Comparison of ENCODE assay signal across 8 mouse cellular contexts in the genomic region with DNA sequence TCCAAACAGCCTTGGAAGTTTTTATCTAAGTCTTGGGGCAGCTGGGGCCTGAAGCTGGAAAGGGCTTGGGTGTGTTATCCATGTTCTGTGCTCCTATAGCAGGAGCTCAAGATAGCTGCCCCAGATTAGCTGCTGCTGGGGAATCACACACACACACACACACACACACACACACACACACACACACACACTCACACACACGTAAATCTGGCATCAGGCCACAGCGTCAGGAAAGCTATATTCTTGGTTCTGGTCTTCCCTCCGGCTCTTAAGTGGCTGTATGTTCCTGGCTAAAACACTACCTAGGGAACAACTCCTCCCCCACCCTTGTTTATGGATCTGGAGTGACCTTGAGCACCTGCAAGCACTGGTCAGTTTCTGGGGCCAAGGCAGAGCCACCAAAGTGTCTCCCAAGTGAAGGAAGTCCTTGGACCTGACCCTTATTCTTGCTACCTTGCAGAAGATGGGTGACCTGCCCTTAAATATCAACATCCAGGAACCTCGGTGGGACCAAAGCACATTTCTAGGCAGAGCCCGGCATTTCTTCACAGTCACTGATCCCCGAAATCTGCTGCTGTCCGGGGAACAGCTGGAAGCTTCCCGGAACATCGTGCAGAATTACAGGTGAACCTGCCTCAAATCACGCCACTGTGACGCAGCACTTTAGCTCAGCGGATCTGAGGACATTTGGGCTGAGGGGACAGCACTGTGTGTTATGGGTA. TPM values are rescaled to one million over a fixed set of nuclear protein-coding genes. Genes with fewer than 3 reads are reported as not detected.
DNase-seq lines count a peak whose midpoint lies in the region; ATAC-seq and TF ChIP-seq lines count a peak whose summit lies in the region.

No protein-coding gene starts in this region.

- peak overlapping the region; percentile 80 for H3K9ac ChIP-seq in heart, embryonic 14.5 days (ENCODE audit: low read length)
- peak overlapping the region; percentile 49 for H3K9ac ChIP-seq in forebrain, embryonic 16.5 days (replicated peaks; ENCODE audit: low read depth, low read length)

- H3K9me3 ChIP-seq in heart, embryonic 14.5 days (ENCODE audit: control insufficient read depth, low read length), result no peaks in the 10 kb centered on the region
- H3K9me3 ChIP-seq in G1E (replicated peaks), result no peaks in the 10 kb centered on the region
- no peaks in the 10 kb centered on the region for H3K9me3 ChIP-seq in forebrain, embryonic 16.5 days (ENCODE audit: control insufficient read depth, low read length)

- peaks cover 40% of the 10 kb centered on the region for H3K36me3 ChIP-seq in heart, embryonic 14.5 days (ENCODE audit: control insufficient read depth, insufficient read depth, low read length)
- H3K36me3 ChIP-seq in G1E (replicated peaks) (peaks cover 49% of the 10 kb centered on the region), macrophage (ENCODE audit: inconsistent target) (peaks cover 31% of the 10 kb centered on the region)
- peaks cover 10% of the 10 kb centered on the region; the same call in 1 of the 2 replicates for H3K36me3 ChIP-seq in forebrain, embryonic 16.5 days (ENCODE audit: control insufficient read depth, insufficient read depth)

- peaks cover 7 to 21% of the 10 kb centered on the region in 2 experiments for H3K4me1 ChIP-seq in heart, embryonic 14.5 days (ENCODE audit: control insufficient read depth in 2 of 2, insufficient read depth in 2 of 2, low read length in 2 of 2)
- H3K4me1 ChIP-seq in G1E (ENCODE audit: insufficient read depth, low read depth, low read length), result peaks cover 40% of the 10 kb centered on the region
- H3K4me1 ChIP-seq in forebrain, embryonic 16.5 days (replicated peaks; ENCODE audit: control insufficient read depth, insufficient read depth, low read length), result peaks cover 39% of the 10 kb centered on the region

- DNase-seq in heart, postnatal 4 days, result no peak
- no peak for DNase-seq in G1E (ENCODE audit: low spot score)
- DNase-seq in adrenal gland, postnatal 36 days, result no peak
- DNase-seq in layer of hippocampus, adult 11-12 months (ENCODE audit: low spot score), result no peak
- DNase-seq in adrenal gland, postnatal 4 days (ENCODE audit: low spot score in 2 of 2), result no peak

- peak overlapping the region; percentile 88 to 91 for H3K27ac ChIP-seq in heart, embryonic 14.5 days (replicated peaks in 1 of 2; ENCODE audit: control insufficient read depth in 1 of 2, insufficient read depth in 1 of 2, low read depth in 2 of 2, low read length in 2 of 2)
- H3K27ac ChIP-seq in forebrain, embryonic 16.5 days (ENCODE audit: low read length), result peak overlapping the region; percentile 87
- H3K27ac ChIP-seq in macrophage, result peak overlapping the region; percentile 81

- no peak for TF ChIP-seq CTCF in G1E (IDR thresholded peaks at IDR 0.05; ENCODE audit: low read depth, low read length)

- H3K79me2 ChIP-seq in macrophage (ENCODE audit: inconsistent target), result peaks cover 10% of the 10 kb centered on the region; the same call in 1 of the 2 replicates

- no peak for ATAC-seq in heart, embryonic 14.5 days (ENCODE audit: insufficient number of reproducible peaks, insufficient read depth, low FRiP score, low read depth)
- no peak for ATAC-seq in G1E (ENCODE audit: extremely low read depth, insufficient number of reproducible peaks, low FRiP score, poor library complexity, severe bottlenecking)
- ATAC-seq in forebrain, embryonic 16.5 days, result no peak

- H3K27me3 ChIP-seq in heart, embryonic 14.5 days (ENCODE audit: control insufficient read depth, insufficient read depth, low read length), result peaks cover 23% of the 10 kb centered on the region
- H3K27me3 ChIP-seq in G1E (ENCODE audit: insufficient read depth, low read length), result peaks cover 27% of the 10 kb centered on the region
- no peaks in the 10 kb centered on the region for H3K27me3 ChIP-seq in forebrain, embryonic 16.5 days (replicated peaks; ENCODE audit: control insufficient read depth, insufficient read depth, low read length)

- WGBS in heart, embryonic 14.5 days, result 76% methylated on average over 12 of the region's 12 CpGs
- 79% methylated on average over 12 of the region's 12 CpGs for WGBS in forebrain, embryonic 16.5 days
- WGBS in macrophage (ENCODE audit: missing documents), result 96% methylated on average over 7 of the region's 12 CpGs

- peak overlapping the region; percentile 79 for H3K4me2 ChIP-seq in heart, embryonic 14.5 days (ENCODE audit: low read length)
- peak overlapping the region; percentile 79 for H3K4me2 ChIP-seq in forebrain, embryonic 16.5 days (ENCODE audit: low read length)

- peak overlapping the region; percentile 56 to 59 for H3K4me3 ChIP-seq in heart, embryonic 14.5 days (ENCODE audit: control insufficient read depth in 1 of 2, insufficient read depth in 1 of 2, low read depth in 1 of 2, low read length in 2 of 2)
- peak overlapping the region; percentile 73; the same call in 1 of the 2 replicates for H3K4me3 ChIP-seq in G1E (ENCODE audit: low read depth, low read length)
- peak overlapping the region; percentile 44 for H3K4me3 ChIP-seq in forebrain, embryonic 16.5 days (replicated peaks; ENCODE audit: low read length)
- H3K4me3 ChIP-seq in macrophage (ENCODE audit: inconsistent target), result peak overlapping the region; percentile 67

RNA-seq across cellular contexts. Expression of gene Sfxn3, which starts 1.5 kb away (rescaled TPM):
- polyA plus RNA-seq in heart, embryonic 14.5 days (2014; fragmentation: Nextera tagmentation; extraction: Ambion mirVana), result 17.6 and 18.2 TPM in 2 replicates
- total RNA-seq in heart, postnatal 4 days (2021), result 10 to 100 TPM; 26.3 to 27.2 TPM
- total RNA-seq in G1E (2014; fragmentation: Nextera tagmentation) (26.1 and 34.6 TPM in 2 replicates), G1E (2017) (7.4 TPM in 2 replicates)
- polyA plus RNA-seq in G1E (2012) (4.4 and 6.7 TPM in 2 replicates), macrophage (2018) (27.6 to 39.5 TPM (median 34.8 TPM) in 3 replicates)
- 69.5 and 80.3 TPM in 2 replicates for polyA plus RNA-seq in forebrain, embryonic 16.5 days (2015; fragmentation: Nextera tagmentation; extraction: Ambion mirVana)
- total RNA-seq in macrophage (2018; cell fraction: chromatin; rRNA removed), result 10 to 100 TPM in 21 of 26 experiments, 1 to 10 TPM in 5; 8.1 to 45.0 (median 16.3) TPM
- 10 to 100 TPM; 13.1 to 36.5 (median 22.2) TPM for total RNA-seq in macrophage (2018; cell fraction: cytosol; rRNA removed)
- total RNA-seq in macrophage (2018; cell fraction: nucleus; rRNA removed), result 10 to 100 TPM in 25 of 26 experiments, 1 to 10 TPM in 1; 9.8 to 50.9 (median 19.2) TPM
- 10 to 100 TPM; 63.9 to 66.5 TPM for total RNA-seq in adrenal gland, postnatal 36 days (2021)
- 10 to 100 TPM; 70.9 to 72.4 TPM for total RNA-seq in adrenal gland, postnatal 4 days (2021)

RNA-seq across cellular contexts. Expression of gene Pdzd7, which starts 3.3 kb away (rescaled TPM):
- 0.11 and 0.19 TPM in 2 replicates for polyA plus RNA-seq in heart, embryonic 14.5 days (2014; fragmentation: Nextera tagmentation; extraction: Ambion mirVana)
- not detected for total RNA-seq in heart, postnatal 4 days (2021)
- total RNA-seq in G1E (2014; fragmentation: Nextera tagmentation) (not detected in 2 replicates), G1E (2017) (0.05 TPM in 1 of 2 replicates, not detected in the other)
- polyA plus RNA-seq in G1E (2012) (0.02 and 0.04 TPM in 2 replicates), macrophage (2018) (not detected in 3 replicates)
- polyA plus RNA-seq in forebrain, embryonic 16.5 days (2015; fragmentation: Nextera tagmentation; extraction: Ambion mirVana), result 1.9 and 2.7 TPM in 2 replicates
- total RNA-seq in macrophage (2018; cell fraction: chromatin; rRNA removed), result under 1 TPM in 4 of 26 experiments, not detected in 22; 0.19 to 0.52 (median 0.34) TPM
- total RNA-seq in macrophage (2018; cell fraction: cytosol; rRNA removed), result not detected
- total RNA-seq in macrophage (2018; cell fraction: nucleus; rRNA removed), result under 1 TPM in 4 of 26 experiments, not detected in 22; 0.18 to 0.40 (median 0.28) TPM
- under 1 TPM; 0.13 to 0.23 TPM for total RNA-seq in adrenal gland, postnatal 36 days (2021)
- under 1 TPM; 0.25 to 0.34 TPM for total RNA-seq in adrenal gland, postnatal 4 days (2021)

RNA-seq across cellular contexts. Expression of gene Kazald1, which starts 26.2 kb away (rescaled TPM):
- polyA plus RNA-seq in heart, embryonic 14.5 days (2014; fragmentation: Nextera tagmentation; extraction: Ambion mirVana), result 8.0 and 11.5 TPM in 2 replicates
- 1 to 10 TPM; 5.1 to 6.2 TPM for total RNA-seq in heart, postnatal 4 days (2021)
- 0.60 TPM in 1 of 2 replicates, not detected in the other for total RNA-seq in G1E (2014; fragmentation: Nextera tagmentation)
- 0.35 and 0.49 TPM in 2 replicates for total RNA-seq in G1E (2017)
- 0.39 and 0.41 TPM in 2 replicates for polyA plus RNA-seq in G1E (2012)
- polyA plus RNA-seq in forebrain, embryonic 16.5 days (2015; fragmentation: Nextera tagmentation; extraction: Ambion mirVana), result 0.80 and 3.4 TPM in 2 replicates
- total RNA-seq in macrophage (2018; cell fraction: chromatin; rRNA removed), result 1 to 10 TPM in 7 of 26 experiments, under 1 TPM in 10, not detected in 9; 0.53 to 1.8 (median 0.96) TPM
- total RNA-seq in macrophage (2018; cell fraction: cytosol; rRNA removed), result under 1 TPM in 20 of 26 experiments, not detected in 6; 0.10 to 0.47 (median 0.22) TPM
- total RNA-seq in macrophage (2018; cell fraction: nucleus; rRNA removed), result 1 to 10 TPM in 7 of 26 experiments, under 1 TPM in 14, not detected in 5; 0.29 to 2.1 (median 0.77) TPM
- polyA plus RNA-seq in macrophage (2018), result 0.10 to 0.33 TPM in 2 of 3 replicates, not detected in the other
- 1 to 10 TPM; 3.9 to 6.6 TPM for total RNA-seq in adrenal gland, postnatal 36 days (2021)
- total RNA-seq in adrenal gland, postnatal 4 days (2021), result 1 to 10 TPM; 7.5 TPM

RNA-seq across cellular contexts. Expression of gene Lzts2, which starts 34.6 kb away (rescaled TPM):
- polyA plus RNA-seq in heart, embryonic 14.5 days (2014; fragmentation: Nextera tagmentation; extraction: Ambion mirVana), result 39.5 and 42.2 TPM in 2 replicates
- total RNA-seq in heart, postnatal 4 days (2021), result 10 to 100 TPM; 52.6 to 68.0 TPM
- total RNA-seq in G1E (2014; fragmentation: Nextera tagmentation) (25.6 and 32.7 TPM in 2 replicates), G1E (2017) (21.7 and 28.5 TPM in 2 replicates)
- polyA plus RNA-seq in G1E (2012) (122 and 157 TPM in 2 replicates), macrophage (2018) (1.4 to 4.7 TPM (median 2.3 TPM) in 3 replicates)
- 18.2 and 19.5 TPM in 2 replicates for polyA plus RNA-seq in forebrain, embryonic 16.5 days (2015; fragmentation: Nextera tagmentation; extraction: Ambion mirVana)
- 1 to 10 TPM; 1.1 to 9.7 (median 4.8) TPM for total RNA-seq in macrophage (2018; cell fraction: chromatin; rRNA removed)
- total RNA-seq in macrophage (2018; cell fraction: cytosol; rRNA removed), result 1 to 10 TPM; 1.5 to 5.0 (median 3.4) TPM
- total RNA-seq in macrophage (2018; cell fraction: nucleus; rRNA removed), result 10 to 100 TPM in 5 of 26 experiments, 1 to 10 TPM in 21; 2.2 to 10.8 (median 5.1) TPM
- total RNA-seq in adrenal gland, postnatal 36 days (2021), result 10 to 100 TPM; 90.4 to 95.6 TPM
- total RNA-seq in adrenal gland, postnatal 4 days (2021), result 100 to 1,000 TPM; 107 to 119 TPM

RNA-seq across cellular contexts. Expression of gene Mrpl43, which starts 42.6 kb away (rescaled TPM):
- polyA plus RNA-seq in heart, embryonic 14.5 days (2014; fragmentation: Nextera tagmentation; extraction: Ambion mirVana), result 62.0 and 65.5 TPM in 2 replicates
- 10 to 100 TPM; 45.3 to 45.5 TPM for total RNA-seq in heart, postnatal 4 days (2021)
- total RNA-seq in G1E (2014; fragmentation: Nextera tagmentation) (35.6 and 41.8 TPM in 2 replicates), G1E (2017) (39.7 and 42.2 TPM in 2 replicates)
- polyA plus RNA-seq in G1E (2012) (91.6 and 94.7 TPM in 2 replicates), macrophage (2018) (29.1 to 41.9 TPM (median 39.7 TPM) in 3 replicates)
- 76.9 and 81.8 TPM in 2 replicates for polyA plus RNA-seq in forebrain, embryonic 16.5 days (2015; fragmentation: Nextera tagmentation; extraction: Ambion mirVana)
- total RNA-seq in macrophage (2018; cell fraction: chromatin; rRNA removed), result 10 to 100 TPM in 11 of 26 experiments, 1 to 10 TPM in 11, under 1 TPM in 2, not detected in 2; 0.65 to 18.5 (median 9.4) TPM
- 10 to 100 TPM; 24.5 to 47.7 (median 38.8) TPM for total RNA-seq in macrophage (2018; cell fraction: cytosol; rRNA removed)
- 10 to 100 TPM in 17 of 26 experiments, 1 to 10 TPM in 9; 3.6 to 27.4 (median 10.9) TPM for total RNA-seq in macrophage (2018; cell fraction: nucleus; rRNA removed)
- 10 to 100 TPM; 49.0 to 53.6 TPM for total RNA-seq in adrenal gland, postnatal 36 days (2021)
- total RNA-seq in adrenal gland, postnatal 4 days (2021), result 10 to 100 TPM; 49.9 to 51.2 TPM
